Mouse (Mus musculus): ENCODE data around the gene A830031A19Rik.

DNA sequence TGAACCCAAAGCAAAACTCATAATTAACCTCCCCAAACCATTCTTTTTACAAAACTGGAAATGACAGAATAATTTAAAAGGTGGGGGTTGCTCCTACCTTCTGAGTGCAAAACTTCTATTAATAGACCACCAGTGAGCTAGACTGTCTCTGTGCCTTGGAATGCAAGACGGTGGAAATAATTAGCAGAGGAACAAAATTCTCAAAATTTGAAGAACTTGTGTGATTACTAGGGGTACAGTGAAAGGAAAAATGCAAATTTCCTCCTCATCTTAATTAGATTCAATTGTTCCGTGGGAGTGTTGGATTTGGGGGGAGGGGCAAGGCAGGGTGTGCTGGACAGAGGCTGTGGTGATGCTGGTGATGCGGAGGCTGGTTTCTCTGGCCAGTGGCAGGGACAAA lies 23.8 kb upstream of the A830031A19Rik start:
- no peak for TF ChIP-seq CTCF (IDR thresholded peaks at IDR 0.05)
- no peak for TF ChIP-seq POLR2A (IDR thresholded peaks at IDR 0.05; ENCODE audit: insufficient read depth, low read depth, low read length)

All from heart, adult 2 months (tissue).